In the genomic region with DNA sequence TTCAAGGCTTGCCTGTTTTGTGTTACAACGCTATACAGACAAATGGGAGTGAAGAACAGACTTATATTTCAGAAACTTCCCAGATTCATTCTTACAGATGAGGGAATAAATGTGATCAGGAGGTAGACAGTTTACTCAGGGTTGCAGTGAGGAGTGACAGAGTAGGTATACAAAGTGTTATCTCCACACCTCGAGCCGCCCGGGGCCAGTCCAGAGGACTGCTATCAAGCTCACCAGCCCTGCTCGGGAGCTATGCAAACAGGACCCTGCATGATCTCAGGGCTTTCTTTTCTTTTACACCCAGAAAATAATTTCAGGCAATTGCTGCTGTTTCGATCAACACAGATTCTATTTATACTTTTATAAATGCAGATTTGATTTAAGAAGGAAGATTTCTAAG, we compare ENCODE assay signal across 19 mouse cellular contexts.
"Had no signal": no experiment of that assay in that cellular context is flagged by ENCODE, and none has a peak within 500 bp of the region (broad histone marks: within the 10 kb centered on the region; RNA-seq: fewer than 3 reads in every experiment).

No protein-coding gene starts in this region.

- H3K27me3 ChIP-seq: midbrain, embryonic 12.5 days; neural tube, embryonic 12.5 days had no signal

- H3K4me1 ChIP-seq: neural tube, embryonic 12.5 days had no signal

- H3K27ac ChIP-seq: liver, embryonic 14.5 days; midbrain, embryonic 10.5 days; midbrain, embryonic 12.5 days; neural tube, embryonic 12.5 days had no signal

- H3K4me2 ChIP-seq: lung, embryonic 14.5 days; midbrain, embryonic 12.5 days; neural tube, embryonic 12.5 days had no signal

- H3K36me3 ChIP-seq: midbrain, embryonic 10.5 days; midbrain, embryonic 12.5 days; neural tube, embryonic 12.5 days had no signal

- ATAC-seq: midbrain, embryonic 16.5 days had no signal

- DNase-seq: lung, adult 18-20 months; lung, embryonic 14.5 days; lung, postnatal 10 days; lung, postnatal 4 days; midbrain, embryonic 14.5 days; retina, postnatal 1 day; right cerebral cortex, adult 18-20 months; right cerebral cortex, postnatal 25 days; right cerebral cortex, postnatal 4 days; spleen, adult 18-20 months; thymus, adult 2 months; thymus, postnatal 25 days; thymus, postnatal 4 days had no signal

- H3K9me3 ChIP-seq: midbrain, embryonic 10.5 days; midbrain, embryonic 12.5 days; neural tube, embryonic 12.5 days had no signal

- H3K9ac ChIP-seq: liver, embryonic 14.5 days; lung, embryonic 14.5 days; midbrain, embryonic 12.5 days; neural tube, embryonic 12.5 days had no signal

- H3K4me3 ChIP-seq: midbrain, embryonic 10.5 days; midbrain, embryonic 12.5 days; myocyte; neural tube, embryonic 12.5 days had no signal
